8 mouse cellular contexts compared by ENCODE assay signal in the genomic region with DNA sequence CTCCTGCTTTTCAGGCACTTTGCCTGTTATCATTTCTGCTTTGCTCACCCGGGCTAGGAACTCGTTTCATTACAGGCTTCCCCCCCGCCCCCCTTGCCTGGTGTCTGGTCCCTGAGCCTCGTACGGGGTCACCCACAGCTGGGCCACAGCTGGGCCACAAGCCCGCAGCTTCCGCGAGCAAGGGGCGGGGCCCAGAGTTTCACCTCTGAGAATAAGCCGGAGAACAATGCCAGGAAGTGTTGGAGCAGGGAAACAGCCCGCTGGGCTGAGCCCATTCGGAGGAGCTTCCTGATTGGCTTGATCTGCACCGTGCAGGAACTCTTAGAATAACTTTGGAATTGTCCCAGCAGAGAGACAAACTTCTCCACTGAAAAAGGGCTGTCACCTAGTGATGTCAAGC. TPM values are rescaled to one million over a fixed set of nuclear protein-coding genes. Genes with fewer than 3 reads are reported as not detected.
A peak's percentile ranks its signal among the peaks of the same experiment; 100 is the strongest.
DNase-seq lines count a peak whose midpoint lies in the region; ATAC-seq lines count a peak whose summit lies in the region.

No protein-coding gene starts in this region.

- ATAC-seq in embryonic facial prominence, embryonic 15.5 days (ENCODE audit: insufficient number of reproducible peaks, low FRiP score, low TSS enrichment, low read depth) = peak; percentile 76
- ATAC-seq in heart, embryonic 16.5 days (replicated peaks; ENCODE audit: extremely low read depth, insufficient read depth, low FRiP score) = peak; percentile 78

- H3K4me2 ChIP-seq in embryonic facial prominence, embryonic 15.5 days (replicated peaks) = peak overlapping the region; percentile 44
- peak overlapping the region; percentile 61 for H3K4me2 ChIP-seq in heart, embryonic 16.5 days (ENCODE audit: low read depth, low read length)

- H3K4me1 ChIP-seq in embryonic facial prominence, embryonic 15.5 days = peaks cover 29% of the 10 kb centered on the region
- H3K4me1 ChIP-seq in heart, embryonic 16.5 days (ENCODE audit: control insufficient read depth, insufficient read depth, low read length) = peaks cover 48% of the 10 kb centered on the region

- peak; percentile 52 to 60 for DNase-seq in adrenal gland, adult 18-20 months (ENCODE audit: low spot score in 2 of 2)
- peak; percentile 91 for DNase-seq in kidney, postnatal 10 days
- peak; percentile 93 for DNase-seq in lung, postnatal 36 days
- DNase-seq in spleen, postnatal 14 days (ENCODE audit: low spot score in 2 of 2) = peak; percentile 14 to 27
- no peak for DNase-seq in left cerebral cortex, adult 9 months (ENCODE audit: low spot score in 2 of 2)
- no peak for DNase-seq in layer of hippocampus, postnatal 14 days (ENCODE audit: low spot score in 2 of 2)

- 7% methylated on average over 13 of the region's 13 CpGs for WGBS in embryonic facial prominence, embryonic 15.5 days
- 4% methylated on average over 13 of the region's 13 CpGs for WGBS in heart, embryonic 16.5 days

- H3K27ac ChIP-seq in embryonic facial prominence, embryonic 15.5 days (replicated peaks) = 0 out of 2 replicates have a peak overlapping the region, but pooled peaks have one; percentile 49
- H3K27ac ChIP-seq in heart, embryonic 16.5 days (ENCODE audit: low read length) = peak overlapping the region; percentile 86

- no peaks in the 10 kb centered on the region for H3K36me3 ChIP-seq in embryonic facial prominence, embryonic 15.5 days
- no peaks in the 10 kb centered on the region for H3K36me3 ChIP-seq in heart, embryonic 16.5 days (ENCODE audit: control insufficient read depth, insufficient read depth)

- H3K9me3 ChIP-seq in embryonic facial prominence, embryonic 15.5 days (replicated peaks) = no peaks in the 10 kb centered on the region
- no peaks in the 10 kb centered on the region for H3K9me3 ChIP-seq in heart, embryonic 16.5 days (replicated peaks; ENCODE audit: control insufficient read depth, low read length)

- H3K4me3 ChIP-seq in embryonic facial prominence, embryonic 15.5 days (replicated peaks) = peak overlapping the region; percentile 27
- H3K4me3 ChIP-seq in heart, embryonic 16.5 days (ENCODE audit: low read length) = peak overlapping the region; percentile 34

- H3K9ac ChIP-seq in embryonic facial prominence, embryonic 15.5 days = no peak overlapping the region
- peak overlapping the region; percentile 42 for H3K9ac ChIP-seq in heart, embryonic 16.5 days (ENCODE audit: low read length)

- no peaks in the 10 kb centered on the region for H3K27me3 ChIP-seq in embryonic facial prominence, embryonic 15.5 days
- no peaks in the 10 kb centered on the region for H3K27me3 ChIP-seq in heart, embryonic 16.5 days (ENCODE audit: control insufficient read depth, insufficient read depth, low read length)

RNA-seq across cellular contexts. Expression of a gene that starts 42.1 kb away (rescaled TPM):
- 100 to 1,000 TPM; 191 to 192 TPM for total RNA-seq in adrenal gland, adult 18-20 months (2021)
- 23.1 and 24.6 TPM in 2 replicates for polyA plus RNA-seq in embryonic facial prominence, embryonic 15.5 days (2015; fragmentation: Nextera tagmentation; extraction: Ambion mirVana)
- 42.4 and 53.8 TPM in 2 replicates for polyA plus RNA-seq in heart, embryonic 16.5 days (2015; fragmentation: Nextera tagmentation; extraction: Ambion mirVana)
- 10 to 100 TPM; 47.1 to 53.1 TPM for total RNA-seq in layer of hippocampus, postnatal 14 days (2021)

Comparison
In these comparisons a context has a peak if more than half of its experiments do, and no peak if none do; other contexts are left out.
1. DNase-seq: peak in adrenal gland, adult 18-20 months (2 of 2), kidney, postnatal 10 days (single experiment), lung, postnatal 36 days (single experiment) and spleen, postnatal 14 days (2 of 2); none in left cerebral cortex, adult 9 months (0 of 2) and layer of hippocampus, postnatal 14 days (0 of 2).